Mouse (Mus musculus): ENCODE results near the gene Tesmin. TPM values are rescaled to one million over a fixed set of nuclear protein-coding genes. Genes with fewer than 3 reads are reported as not detected.

The Tesmin gene
- polyA plus RNA-seq, 1 experiment = 0.36 TPM

GRCm38 (mm10) chr19:3449248-3449647 lies 60.6 kb downstream of the Tesmin start:
- DNase-seq (ENCODE audit: low read depth) = no peak
- no peak for TF ChIP-seq CTCF (IDR thresholded peaks at IDR 0.05; ENCODE audit: borderline replicate concordance, extremely low read depth, insufficient read depth, insufficient read length)
- no peak for TF ChIP-seq POLR2A (IDR thresholded peaks at IDR 0.05; ENCODE audit: borderline replicate concordance, extremely low read depth, insufficient read depth, insufficient read length, poor library complexity, severe bottlenecking)

- no peak for DNase-seq (ENCODE audit: low read depth)
- no peak for TF ChIP-seq CTCF (IDR thresholded peaks at IDR 0.05; ENCODE audit: borderline replicate concordance, extremely low read depth, insufficient read depth, insufficient read length)
- TF ChIP-seq POLR2A (IDR thresholded peaks at IDR 0.05; ENCODE audit: borderline replicate concordance, extremely low read depth, insufficient read depth, insufficient read length, poor library complexity, severe bottlenecking) = no peak
Measured at GRCm38 (mm10) chr19:3450714-3451113, 62.1 kb downstream of the Tesmin start.

- no peak for TF ChIP-seq POLR2A (IDR thresholded peaks at IDR 0.05; ENCODE audit: borderline replicate concordance, extremely low read depth, insufficient read depth, insufficient read length, poor library complexity, severe bottlenecking)
- TF ChIP-seq CTCF (IDR thresholded peaks at IDR 0.05; ENCODE audit: borderline replicate concordance, extremely low read depth, insufficient read depth, insufficient read length) = peak; percentile 82; the same call in 1 of the 2 replicates
- peak; percentile 93 for DNase-seq (ENCODE audit: low read depth)
Measured at GRCm38 (mm10) chr19:3451170-3451569, 62.5 kb downstream of the Tesmin start.

- TF ChIP-seq CTCF (IDR thresholded peaks at IDR 0.05; ENCODE audit: borderline replicate concordance, extremely low read depth, insufficient read depth, insufficient read length) (no peak), POLR2A (IDR thresholded peaks at IDR 0.05; ENCODE audit: borderline replicate concordance, extremely low read depth, insufficient read depth, insufficient read length, poor library complexity, severe bottlenecking) (no peak)
- peak; percentile 41 for DNase-seq (ENCODE audit: low read depth)
Measured at GRCm38 (mm10) chr19:3451649-3452048, 63.0 kb downstream of the Tesmin start.

Other genes starting within 250 kb of the Tesmin start
- 56.2 and 67.8 TPM in 2 replicates for gene Mrpl21, start 106.0 kb upstream of the Tesmin start, polyA plus RNA-seq (2012; rRNA removed)
- 8.8 and 11.4 TPM in 2 replicates for gene Ighmbp2, start 105.8 kb upstream of the Tesmin start, polyA plus RNA-seq (2012; rRNA removed)
- 18.4 and 23.1 TPM in 2 replicates for gene Cpt1a, start 66.5 kb upstream of the Tesmin start, polyA plus RNA-seq (2012; rRNA removed)
- 3.9 and 6.2 TPM in 2 replicates for gene Gal, start 25.7 kb downstream of the Tesmin start, polyA plus RNA-seq (2012; rRNA removed)
- gene Ppp6r3, start 186.9 kb downstream of the Tesmin start, polyA plus RNA-seq (2012; rRNA removed) = 104 and 118 TPM in 2 replicates